Mouse (Mus musculus): Measurements from ENCODE around the gene Rflna.

DNA sequence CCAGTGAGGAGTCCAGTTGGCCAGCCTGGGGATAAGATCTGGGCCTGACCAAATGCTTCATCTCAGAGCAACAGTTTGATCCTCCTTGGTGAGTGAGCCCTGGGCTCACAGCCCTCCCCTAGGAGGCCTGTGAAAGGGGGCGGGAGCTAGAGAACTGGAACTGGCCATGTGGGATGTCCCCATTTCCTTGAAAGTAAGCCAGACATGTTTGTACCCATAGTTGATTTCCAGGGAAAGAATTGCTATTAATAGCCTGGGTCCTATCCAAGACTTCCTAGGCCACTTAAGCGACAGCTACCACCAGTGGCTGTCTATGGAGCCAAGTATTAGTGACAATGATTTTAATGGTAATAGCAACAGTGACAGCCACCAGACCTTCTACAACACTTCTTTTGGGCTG lies 13.3 kb upstream of the Rflna start:
- TF ChIP-seq CTCF (conservative IDR thresholded peaks at IDR 0.05 in 1 of 2, IDR thresholded peaks at IDR 0.05 in 1 of 2; ENCODE audit: low read depth in 2 of 2, low read length in 2 of 2) = no peak
- TF ChIP-seq USF2 (conservative IDR thresholded peaks at IDR 0.05; ENCODE audit: low read depth, low read length) = no peak
- no peak for TF ChIP-seq EP300 (IDR thresholded peaks at IDR 0.05; ENCODE audit: low read length)
- TF ChIP-seq CHD2 (IDR thresholded peaks at IDR 0.05; ENCODE audit: low read length) = no peak
- no peak for TF ChIP-seq USF1 (IDR thresholded peaks at IDR 0.05; ENCODE audit: low read depth, low read length)
- TF ChIP-seq POLR2A (IDR thresholded peaks at IDR 0.05; ENCODE audit: low read depth, low read length) = no peak
- no peak for TF ChIP-seq NRF1 (IDR thresholded peaks at IDR 0.05; ENCODE audit: low read depth, low read length)
- no peak for TF ChIP-seq MAX (IDR thresholded peaks at IDR 0.05; ENCODE audit: low read length)
- TF ChIP-seq MAZ (IDR thresholded peaks at IDR 0.05; ENCODE audit: low read depth, low read length) = no peak
- no peak for TF ChIP-seq E2F4 (IDR thresholded peaks at IDR 0.05; ENCODE audit: insufficient replicate concordance, low read depth, low read length)
- TF ChIP-seq ZNF384 (IDR thresholded peaks at IDR 0.05; ENCODE audit: low read depth, low read length) = no peak
- TF ChIP-seq KAT2A (IDR thresholded peaks at IDR 0.05; ENCODE audit: insufficient replicate concordance, low read length) = no peak
